Mouse (Mus musculus) thymus, postnatal 25 days (tissue): ENCODE data around the gene Gabbr2.
A peak's percentile ranks its signal among the peaks of the same experiment; 100 is the strongest.
"Not testable (repeated sequence)": the region's sequence is repeated elsewhere in the genome, so short reads cannot be mapped to it uniquely, and the experiment has no call there.

Experiments
- DNase-seq: peaks from one replicate; pipeline ENCODE4 v3.0.0; 2022

Gene Gabbr2

DNA sequence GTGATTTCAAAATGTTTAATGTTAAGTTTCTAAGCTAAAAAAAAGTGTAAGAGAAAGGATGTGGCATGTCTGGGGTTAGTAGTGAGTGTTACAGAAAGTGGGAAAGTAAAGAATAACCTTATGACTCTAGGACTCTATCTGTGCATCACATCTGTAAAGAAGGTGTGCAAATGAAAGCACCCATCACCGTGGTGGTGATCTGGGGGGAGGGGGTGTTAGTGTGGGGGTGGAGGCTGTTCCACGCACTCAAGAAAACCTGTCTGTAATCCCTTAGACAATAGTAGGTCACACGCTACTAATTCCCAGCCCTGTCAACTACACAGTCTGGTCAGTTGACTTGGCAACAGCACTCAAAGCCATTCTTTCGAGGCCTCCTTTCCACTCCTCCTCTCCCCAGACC, 350.4 kb downstream of the Gabbr2 start:
- DNase-seq, result no peak

- DNase-seq, result no peak
These were observed 351.8 kb downstream of the Gabbr2 start for GRCm38 (mm10) chr4:46639866-46640265.

DNA sequence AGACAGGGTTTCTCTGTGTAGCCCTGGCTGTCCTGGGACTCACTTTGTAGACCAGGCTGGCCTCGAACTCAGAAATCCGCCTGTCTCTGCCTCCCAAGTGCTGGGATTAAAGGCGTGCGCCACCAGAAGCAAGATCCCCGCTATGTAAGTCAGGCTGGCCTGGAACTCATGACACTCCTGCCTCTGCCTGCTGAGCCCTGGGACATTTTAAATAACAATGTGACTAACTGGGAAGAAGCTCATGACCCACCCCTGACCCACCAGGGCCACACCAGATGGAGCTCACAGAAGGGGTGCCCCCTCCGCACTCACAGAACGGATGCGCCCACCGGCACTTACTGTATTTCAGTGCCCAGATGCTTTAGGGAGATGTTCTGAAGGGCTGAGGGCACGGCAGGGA, 354.4 kb downstream of the Gabbr2 start:
- not testable (repeated sequence) for DNase-seq

DNA sequence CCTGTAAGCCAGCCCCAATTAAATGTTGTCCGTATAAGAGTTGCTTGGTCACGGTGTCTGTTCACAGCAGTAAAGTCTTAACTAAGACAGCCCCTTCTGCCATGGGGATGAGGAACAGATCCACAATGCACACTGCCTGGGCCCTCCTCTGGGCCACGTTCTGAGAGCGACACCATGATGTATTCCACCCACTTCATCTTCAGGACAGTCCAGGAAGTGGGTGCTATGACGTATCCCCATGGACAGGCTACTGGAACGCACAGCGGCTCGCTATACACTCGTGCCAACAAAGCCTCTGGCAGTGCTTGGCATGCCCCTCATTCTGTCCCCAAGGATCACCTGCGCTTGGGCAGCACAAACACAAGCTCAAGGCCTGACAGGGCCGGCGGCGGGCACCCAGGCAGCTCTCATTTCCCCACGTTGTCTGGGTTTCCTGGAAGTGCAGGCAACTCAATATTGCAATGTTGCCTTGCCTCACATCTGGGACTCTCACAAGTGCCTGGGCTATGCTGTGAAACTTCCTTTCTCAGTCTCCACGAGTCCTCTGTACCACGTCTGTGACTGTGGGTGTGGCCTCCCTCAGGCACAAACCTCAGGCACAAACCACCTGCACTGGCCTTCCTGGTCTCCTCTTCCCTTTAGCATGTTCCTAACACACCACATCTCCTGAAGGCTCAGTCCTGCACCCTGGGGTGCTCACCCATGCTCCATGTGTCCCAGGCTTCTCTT, 355.8 kb downstream of the Gabbr2 start:
- no peak for DNase-seq

- no peak for DNase-seq
These were observed 356.8 kb downstream of the Gabbr2 start for GRCm38 (mm10) chr4:46634881-46635280.

- not testable (repeated sequence) for DNase-seq
These were observed 358.1 kb downstream of the Gabbr2 start for GRCm38 (mm10) chr4:46633565-46633964.

DNA sequence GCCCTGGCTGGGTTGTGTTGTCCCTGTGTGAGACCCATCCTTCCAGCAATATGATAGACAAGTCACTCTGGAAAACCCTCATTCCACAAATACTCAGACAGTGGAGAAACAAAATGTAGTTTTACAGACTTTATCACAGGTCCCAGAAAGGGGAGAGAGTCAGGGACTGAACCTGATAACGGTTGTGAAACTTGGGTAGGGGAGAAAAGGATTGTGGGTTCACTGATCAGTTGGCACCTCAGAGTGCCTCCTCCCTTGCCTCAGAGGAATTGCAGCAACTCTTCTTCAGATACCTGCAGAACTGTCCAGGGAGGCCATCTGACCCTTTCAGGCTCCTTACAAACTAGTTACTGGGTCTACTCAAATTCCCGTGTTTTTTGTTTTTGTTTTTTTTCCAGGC, 359.2 kb downstream of the Gabbr2 start:
- no peak for DNase-seq

GRCm38 (mm10) chr4:46630390-46630789, 361.3 kb downstream of the Gabbr2 start:
- no peak for DNase-seq

GRCm38 (mm10) chr4:46628873-46629272, 362.8 kb downstream of the Gabbr2 start:
- DNase-seq, result no peak

DNA sequence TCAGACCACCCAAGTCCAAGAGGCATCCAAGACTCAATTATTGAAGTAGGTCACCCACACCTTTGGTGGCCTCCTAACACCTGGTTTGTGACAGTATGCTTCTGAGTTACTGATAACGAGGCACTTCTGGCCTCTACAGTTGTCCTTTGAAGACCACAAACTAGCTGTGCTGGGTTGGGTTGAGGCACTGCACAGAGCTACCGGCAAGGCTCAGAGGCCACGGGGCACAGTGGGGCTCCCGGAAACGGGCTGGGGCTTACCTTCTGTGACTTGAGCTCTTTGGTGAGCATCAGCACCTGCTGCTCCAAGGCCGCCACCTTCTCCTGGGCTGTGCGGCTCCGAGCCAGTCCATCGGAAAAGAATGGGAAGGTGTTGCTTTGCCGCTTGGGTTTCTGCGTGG, 363.6 kb downstream of the Gabbr2 start:
- DNase-seq, result no peak

- no peak for DNase-seq
These were observed 366.6 kb downstream of the Gabbr2 start for GRCm38 (mm10) chr4:46625101-46625500.

- no peak for DNase-seq
These were observed 368.7 kb downstream of the Gabbr2 start for GRCm38 (mm10) chr4:46623007-46623406.

DNA sequence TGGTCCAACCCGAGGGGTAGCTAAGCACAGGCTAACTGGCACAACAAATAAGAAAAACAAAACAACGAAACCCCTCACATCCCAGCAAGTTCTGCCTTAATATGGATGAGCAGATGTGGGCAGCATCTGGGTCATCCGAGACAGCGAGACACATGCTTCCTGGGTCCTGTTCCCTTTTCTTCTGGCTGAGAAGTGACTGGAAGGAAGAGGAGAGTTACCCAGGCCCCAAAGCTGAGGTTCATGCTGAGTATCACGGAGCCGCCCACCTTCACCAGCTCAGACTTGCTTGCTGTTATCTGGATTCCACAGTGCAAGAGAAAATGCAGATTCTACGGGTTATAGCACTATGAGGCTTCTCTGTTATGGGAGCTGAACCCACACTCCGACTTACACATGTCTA, 370.7 kb downstream of the Gabbr2 start:
- no peak for DNase-seq

- no peak for DNase-seq
These were observed 371.3 kb downstream of the Gabbr2 start for GRCm38 (mm10) chr4:46620330-46620729.

- peak; percentile 45 for DNase-seq
These were observed 373.4 kb downstream of the Gabbr2 start for GRCm38 (mm10) chr4:46618196-46618817.

DNA sequence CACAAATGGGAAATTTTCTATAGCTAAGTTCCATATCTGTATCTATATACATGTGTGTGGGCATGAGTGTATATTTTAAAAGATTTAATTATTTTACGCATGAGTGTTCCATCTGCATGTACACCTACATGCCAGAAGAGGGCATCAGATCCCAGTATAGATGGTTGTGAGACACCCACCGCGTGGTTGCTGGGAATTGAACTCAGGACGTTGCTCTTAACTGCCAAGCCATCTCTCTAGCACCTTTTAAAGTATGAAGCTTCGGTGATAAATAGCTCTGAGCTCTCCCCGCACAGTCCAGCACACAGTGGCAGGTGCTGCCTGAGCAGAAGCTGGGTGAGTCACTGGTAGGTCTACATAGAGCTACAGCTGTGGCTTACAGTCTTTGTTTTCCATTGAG, 374.3 kb downstream of the Gabbr2 start:
- no peak for DNase-seq

DNA sequence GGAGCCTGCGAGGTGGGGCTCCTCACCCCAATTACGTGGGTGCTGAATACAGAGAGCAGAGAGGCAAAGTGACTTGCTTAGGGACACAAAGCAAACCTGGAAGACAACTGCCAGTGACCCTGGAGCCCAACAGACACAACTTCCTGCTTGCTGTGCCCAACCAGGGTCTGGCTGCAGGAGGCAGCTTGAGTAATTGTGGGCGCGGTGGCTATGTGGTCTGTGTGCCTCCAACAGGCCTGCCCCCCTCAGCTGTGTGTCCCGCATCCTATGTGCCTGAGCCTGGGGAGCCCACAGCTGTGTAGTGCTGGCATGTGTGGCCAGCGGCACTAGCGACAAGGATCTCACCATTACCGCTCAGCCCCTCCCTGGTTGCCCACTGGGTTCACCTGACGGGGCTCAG, 377.0 kb downstream of the Gabbr2 start:
- DNase-seq, result peak; percentile 23

GRCm38 (mm10) chr4:46613618-46614017, 378.1 kb downstream of the Gabbr2 start:
- no peak for DNase-seq
